Mouse (Mus musculus): ENCODE measurements around the gene Rps6ka2. TPM values are rescaled to one million over a fixed set of nuclear protein-coding genes. Genes with fewer than 3 reads are reported as not detected.

Rps6ka2 gene
- polyA plus RNA-seq, 1 experiment, result 2.1 TPM

DNA sequence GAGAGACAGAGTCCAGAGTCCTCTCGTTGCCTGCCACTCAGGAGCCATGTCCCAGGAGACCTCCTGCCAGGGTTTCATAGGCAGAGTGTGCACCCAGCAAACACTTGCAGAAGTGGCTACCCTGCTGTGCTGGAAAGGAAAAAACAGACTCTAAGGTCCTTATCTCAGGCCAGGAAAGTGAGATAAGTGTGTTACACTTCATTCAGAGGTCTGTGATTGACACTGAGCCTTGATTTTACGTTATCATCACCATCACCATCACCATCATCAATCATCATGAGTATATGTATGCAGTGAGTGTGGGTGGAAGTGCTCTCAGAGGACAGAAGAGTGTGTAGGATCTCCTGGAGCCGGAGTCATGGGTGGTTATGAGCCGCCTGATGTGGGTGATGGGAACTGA lies 51.4 kb downstream of the Rps6ka2 start:
- TF ChIP-seq POLR2A (IDR thresholded peaks at IDR 0.05; ENCODE audit: low read depth, low read length), result no peak
- H3K36me3 ChIP-seq (ENCODE audit: control insufficient read depth, insufficient read depth, low read length), result no peaks in the 10 kb centered on the region
- H3K4me1 ChIP-seq (ENCODE audit: control insufficient read depth, insufficient read depth, insufficient read length, low read length), result peaks cover 4% of the 10 kb centered on the region; the same call in 1 of the 2 replicates
- no peak overlapping the region for H3K27ac ChIP-seq (ENCODE audit: insufficient read depth, low read depth, low read length)
- no peaks in the 10 kb centered on the region for H3K27me3 ChIP-seq (ENCODE audit: control insufficient read depth, insufficient read depth, low read length)
- H3K4me3 ChIP-seq (ENCODE audit: low read depth, low read length), result no peak overlapping the region
- 85% methylated on average over 4 of the region's 4 CpGs for WGBS

GRCm38 (mm10) chr17:7222198-7222597 lies 52.3 kb downstream of the Rps6ka2 start:
- peaks cover 4% of the 10 kb centered on the region; the same call in 1 of the 2 replicates for H3K4me1 ChIP-seq (ENCODE audit: control insufficient read depth, insufficient read depth, insufficient read length, low read length)
- 27% methylated on average over 3 of the region's 3 CpGs for WGBS
- H3K27ac ChIP-seq (ENCODE audit: insufficient read depth, low read depth, low read length), result no peak overlapping the region
- H3K27me3 ChIP-seq (ENCODE audit: control insufficient read depth, insufficient read depth, low read length), result no peaks in the 10 kb centered on the region
- no peak for TF ChIP-seq POLR2A (IDR thresholded peaks at IDR 0.05; ENCODE audit: low read depth, low read length)
- no peak for TF ChIP-seq CTCF (IDR thresholded peaks at IDR 0.05; ENCODE audit: extremely low read depth, insufficient read length, insufficient replicate concordance, low read depth, low read length)
- no peaks in the 10 kb centered on the region for H3K36me3 ChIP-seq (ENCODE audit: control insufficient read depth, insufficient read depth, low read length)
- no peak overlapping the region for H3K4me3 ChIP-seq (ENCODE audit: low read depth, low read length)

GRCm38 (mm10) chr17:7228545-7228944 lies 58.6 kb downstream of the Rps6ka2 start:
- H3K4me3 ChIP-seq (ENCODE audit: low read depth, low read length), result no peak overlapping the region
- H3K36me3 ChIP-seq (ENCODE audit: control insufficient read depth, insufficient read depth, low read length), result no peaks in the 10 kb centered on the region
- 84% methylated on average over 9 of the region's 9 CpGs for WGBS
- TF ChIP-seq CTCF (IDR thresholded peaks at IDR 0.05; ENCODE audit: extremely low read depth, insufficient read length, insufficient replicate concordance, low read depth, low read length) (no peak), POLR2A (IDR thresholded peaks at IDR 0.05; ENCODE audit: low read depth, low read length) (no peak)
- no peaks in the 10 kb centered on the region for H3K27me3 ChIP-seq (ENCODE audit: control insufficient read depth, insufficient read depth, low read length)
- H3K4me1 ChIP-seq (ENCODE audit: control insufficient read depth, insufficient read depth, insufficient read length, low read length), result no peaks in the 10 kb centered on the region
- H3K27ac ChIP-seq (ENCODE audit: insufficient read depth, low read depth, low read length), result no peak overlapping the region

GRCm38 (mm10) chr17:7231312-7231711 lies 61.4 kb downstream of the Rps6ka2 start:
- TF ChIP-seq CTCF (IDR thresholded peaks at IDR 0.05; ENCODE audit: extremely low read depth, insufficient read length, insufficient replicate concordance, low read depth, low read length), result no peak
- no peak for TF ChIP-seq POLR2A (IDR thresholded peaks at IDR 0.05; ENCODE audit: low read depth, low read length)
- Histone ChIP-seq H3K27me3 (ENCODE audit: control insufficient read depth, insufficient read depth, low read length) (no peaks in the 10 kb centered on the region), H3K4me1 (ENCODE audit: control insufficient read depth, insufficient read depth, insufficient read length, low read length) (no peaks in the 10 kb centered on the region), H3K27ac (ENCODE audit: insufficient read depth, low read depth, low read length) (no peak overlapping the region), H3K4me3 (ENCODE audit: low read depth, low read length) (no peak overlapping the region), H3K36me3 (ENCODE audit: control insufficient read depth, insufficient read depth, low read length) (no peaks in the 10 kb centered on the region)
- 81% methylated on average over 4 of the region's 4 CpGs for WGBS

GRCm38 (mm10) chr17:7231790-7232189 lies 61.9 kb downstream of the Rps6ka2 start:
- WGBS, result 85% methylated on average over 8 of the region's 8 CpGs
- TF ChIP-seq POLR2A (IDR thresholded peaks at IDR 0.05; ENCODE audit: low read depth, low read length) (no peak), CTCF (IDR thresholded peaks at IDR 0.05; ENCODE audit: extremely low read depth, insufficient read length, insufficient replicate concordance, low read depth, low read length) (no peak)
- H3K4me3 ChIP-seq (ENCODE audit: low read depth, low read length), result no peak overlapping the region

GRCm38 (mm10) chr17:7232400-7232799 lies 62.5 kb downstream of the Rps6ka2 start:
- no peak overlapping the region for H3K27ac ChIP-seq (ENCODE audit: insufficient read depth, low read depth, low read length)
- no peaks in the 10 kb centered on the region for H3K4me1 ChIP-seq (ENCODE audit: control insufficient read depth, insufficient read depth, insufficient read length, low read length)
- H3K27me3 ChIP-seq (ENCODE audit: control insufficient read depth, insufficient read depth, low read length), result no peaks in the 10 kb centered on the region
- 49% methylated on average over 7 of the region's 7 CpGs for WGBS
- no peak overlapping the region for H3K4me3 ChIP-seq (ENCODE audit: low read depth, low read length)
- no peaks in the 10 kb centered on the region for H3K36me3 ChIP-seq (ENCODE audit: control insufficient read depth, insufficient read depth, low read length)
- TF ChIP-seq CTCF (IDR thresholded peaks at IDR 0.05; ENCODE audit: extremely low read depth, insufficient read length, insufficient replicate concordance, low read depth, low read length), result no peak

More at GRCm38 (mm10) chr17:7231790-7232189, 61.9 kb downstream of the Rps6ka2 start:
- no peaks in the 10 kb centered on the region for H3K27me3 ChIP-seq (ENCODE audit: control insufficient read depth, insufficient read depth, low read length)
- no peak overlapping the region for H3K27ac ChIP-seq (ENCODE audit: insufficient read depth, low read depth, low read length)
- no peaks in the 10 kb centered on the region for H3K4me1 ChIP-seq (ENCODE audit: control insufficient read depth, insufficient read depth, insufficient read length, low read length)
- no peaks in the 10 kb centered on the region for H3K36me3 ChIP-seq (ENCODE audit: control insufficient read depth, insufficient read depth, low read length)

- H3K4me1 ChIP-seq (ENCODE audit: control insufficient read depth, insufficient read depth, insufficient read length, low read length), result no peaks in the 10 kb centered on the region
- TF ChIP-seq POLR2A (IDR thresholded peaks at IDR 0.05; ENCODE audit: low read depth, low read length) (no peak), CTCF (IDR thresholded peaks at IDR 0.05; ENCODE audit: extremely low read depth, insufficient read length, insufficient replicate concordance, low read depth, low read length) (no peak)
- no peak overlapping the region for H3K4me3 ChIP-seq (ENCODE audit: low read depth, low read length)
- H3K27me3 ChIP-seq (ENCODE audit: control insufficient read depth, insufficient read depth, low read length), result no peaks in the 10 kb centered on the region
- no peak overlapping the region for H3K27ac ChIP-seq (ENCODE audit: insufficient read depth, low read depth, low read length)
- H3K36me3 ChIP-seq (ENCODE audit: control insufficient read depth, insufficient read depth, low read length), result no peaks in the 10 kb centered on the region
Measured at GRCm38 (mm10) chr17:7233197-7233596, 63.3 kb downstream of the Rps6ka2 start.

- Histone ChIP-seq H3K4me1 (ENCODE audit: control insufficient read depth, insufficient read depth, insufficient read length, low read length) (no peaks in the 10 kb centered on the region), H3K27me3 (ENCODE audit: control insufficient read depth, insufficient read depth, low read length) (no peaks in the 10 kb centered on the region), H3K27ac (ENCODE audit: insufficient read depth, low read depth, low read length) (no peak overlapping the region), H3K36me3 (ENCODE audit: control insufficient read depth, insufficient read depth, low read length) (no peaks in the 10 kb centered on the region), H3K4me3 (ENCODE audit: low read depth, low read length) (no peak overlapping the region)
- 90% methylated on average over 9 of the region's 9 CpGs for WGBS
- TF ChIP-seq CTCF (IDR thresholded peaks at IDR 0.05; ENCODE audit: extremely low read depth, insufficient read length, insufficient replicate concordance, low read depth, low read length) (no peak), POLR2A (IDR thresholded peaks at IDR 0.05; ENCODE audit: low read depth, low read length) (no peak)
Measured at GRCm38 (mm10) chr17:7237706-7238105, 67.8 kb downstream of the Rps6ka2 start.

Data from small intestine, adult 2 months (tissue).